Mouse (Mus musculus) C2C12 (cell line): Measurements from ENCODE around the gene Sned1.

ENCODE experiments used
- CEBPB ChIP-seq: IDR thresholded peaks from one replicate; pipeline ENCODE4 v1.6.1; 2011; ENCODE audit warnings: low read depth, mild to moderate bottlenecking, control low read depth, moderate library complexity
- CTCF ChIP-seq: IDR thresholded peaks from one replicate; pipeline ENCODE4 v1.5.1; 2011; ENCODE audit not compliant: control insufficient read depth, insufficient read depth, insufficient read length
- MAX ChIP-seq: IDR thresholded peaks from one replicate; pipeline ENCODE4 v1.6.1; 2011; ENCODE audit warnings: mild to moderate bottlenecking, control low read depth
- MYOD1 ChIP-seq: IDR thresholded peaks from one replicate; pipeline ENCODE4 v1.6.1; 2011; ENCODE audit warnings: low read depth; ENCODE audit not compliant: control insufficient read depth, insufficient read length
- USF1 ChIP-seq: IDR thresholded peaks from one replicate; pipeline ENCODE4 v1.6.1; 2011; ENCODE audit warnings: low read depth, mild to moderate bottlenecking, control low read depth, moderate library complexity

- TF ChIP-seq CTCF (no peak), USF1 (no peak), CEBPB (no peak), MAX (no peak), MYOD1 (no peak)
These were observed 14.9 kb upstream of the Sned1 start for GRCm38 (mm10) chr1:93220776-93221175.
